ENCODE assay signal across 21 mouse cellular contexts in the genomic region with DNA sequence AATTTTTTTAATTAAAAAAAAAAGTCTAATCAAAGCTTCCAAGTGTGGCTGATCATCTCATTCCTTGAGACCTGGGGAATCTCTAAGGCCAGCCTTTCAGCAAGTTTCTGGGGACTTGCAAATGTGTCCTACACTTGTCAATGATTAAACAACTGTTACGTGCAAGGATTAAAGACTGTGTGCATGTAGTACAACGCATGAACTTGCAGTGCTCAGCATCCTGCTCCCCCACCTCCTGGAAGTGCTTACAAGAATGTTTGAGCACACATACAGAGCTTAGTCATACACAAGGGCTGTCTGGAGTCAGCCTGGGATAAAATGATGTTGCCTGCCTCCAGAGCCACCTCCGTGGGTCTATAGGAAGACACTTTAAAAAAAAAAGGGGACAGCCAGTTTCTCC. TPM values are rescaled to one million over a fixed set of nuclear protein-coding genes. Genes with fewer than 3 reads are reported as not detected.
A peak's percentile ranks its signal among the peaks of the same experiment; 100 is the strongest.
DNase-seq lines count a peak whose midpoint lies in the region; ATAC-seq and TF ChIP-seq lines count a peak whose summit lies in the region.
"Had no signal": no experiment of that assay in that cellular context is flagged by ENCODE, and none has a peak within 500 bp of the region (broad histone marks: within the 10 kb centered on the region; RNA-seq: fewer than 3 reads in every experiment).

No protein-coding gene starts in this region.

- H3K27me3 ChIP-seq in heart, embryonic 10.5 days (ENCODE audit: insufficient read depth, poor library complexity, severe bottlenecking), result no peaks in the 10 kb centered on the region
- no peaks in the 10 kb centered on the region for H3K27me3 ChIP-seq in Patski
- no peaks in the 10 kb centered on the region for H3K27me3 ChIP-seq in kidney, adult 2 months (replicated peaks; ENCODE audit: control insufficient read depth, insufficient read depth, low read length)
- no peaks in the 10 kb centered on the region for H3K27me3 ChIP-seq in hindbrain, embryonic 11.5 days (ENCODE audit: control insufficient read depth, insufficient read depth, low read length)
- H3K27me3 ChIP-seq: forebrain, embryonic 12.5 days; hindbrain, embryonic 15.5 days; liver, embryonic 15.5 days; neural tube, embryonic 12.5 days had no signal

- CTCF ChIA-PET in Patski (lab: Charles Lee), result no interaction called here

- H3K9ac ChIP-seq in hindbrain, embryonic 11.5 days (ENCODE audit: low read depth, low read length), result no peak overlapping the region
- H3K9ac ChIP-seq: forebrain, embryonic 12.5 days; hindbrain, embryonic 15.5 days; liver, embryonic 15.5 days; neural tube, embryonic 12.5 days had no signal

- DNase-seq in heart, embryonic 10.5 days (ENCODE audit: low spot score), result peak; percentile 33
- no peak for DNase-seq in heart, adult 9 months (ENCODE audit: low spot score in 2 of 2)
- no peak for DNase-seq in Patski (ENCODE audit: low read depth, low spot score)
- peak; percentile 74 for DNase-seq in kidney, adult 2 months
- DNase-seq in kidney, postnatal 10 days, result peak; percentile 35
- no peak for DNase-seq in hindbrain, embryonic 11.5 days (ENCODE audit: low spot score)
- DNase-seq in gastrocnemius, adult 18-20 months (ENCODE audit: low spot score), result no peak
- DNase-seq in adrenal gland, adult 2 months, result no peak
- DNase-seq: adrenal gland, postnatal 25 days; cerebellum, adult 11-12 months; heart, postnatal 36 days; lung, postnatal 36 days; right cerebral cortex, postnatal 4 days had no signal

- no peaks in the 10 kb centered on the region for H3K9me3 ChIP-seq in heart, embryonic 10.5 days
- H3K9me3 ChIP-seq in hindbrain, embryonic 11.5 days (ENCODE audit: control insufficient read depth, low read length), result no peaks in the 10 kb centered on the region
- H3K9me3 ChIP-seq: embryonic facial prominence, embryonic 10.5 days; forebrain, embryonic 12.5 days; hindbrain, embryonic 15.5 days; liver, embryonic 15.5 days; neural tube, embryonic 12.5 days had no signal

- WGBS in heart, embryonic 10.5 days, result 90% methylated on average over 3 of the region's 3 CpGs
- whole genome bisulfite sequencing in kidney, adult 2 months, result 35% methylated on average over 3 of the region's 3 CpGs
- WGBS in hindbrain, embryonic 11.5 days, result 89% methylated on average over 3 of the region's 3 CpGs

- in situ Hi-C loops in Patski (cut with MboI; ENCODE audit: low pct_unique_long_range_greater_than_20kb), result loop anchor here (10.0 kb wide), 2 partner anchors 58 to 152 kb away; no protein-coding TSS in a partner anchor

- no peaks in the 10 kb centered on the region for H3K36me3 ChIP-seq in heart, embryonic 10.5 days
- no peaks in the 10 kb centered on the region for H3K36me3 ChIP-seq in kidney, adult 2 months (ENCODE audit: control insufficient read depth, insufficient read depth, low read length)
- H3K36me3 ChIP-seq in hindbrain, embryonic 11.5 days (ENCODE audit: control insufficient read depth, insufficient read depth, low read length), result no peaks in the 10 kb centered on the region
- H3K36me3 ChIP-seq: forebrain, embryonic 12.5 days; hindbrain, embryonic 15.5 days; neural tube, embryonic 12.5 days had no signal

- no peak overlapping the region for H3K27ac ChIP-seq in heart, embryonic 10.5 days
- H3K27ac ChIP-seq in kidney, adult 2 months (ENCODE audit: insufficient read depth, low read depth, low read length), result no peak overlapping the region
- no peak overlapping the region for H3K27ac ChIP-seq in hindbrain, embryonic 11.5 days (ENCODE audit: low read depth, low read length)
- H3K27ac ChIP-seq: embryonic facial prominence, embryonic 10.5 days; forebrain, embryonic 12.5 days; hindbrain, embryonic 15.5 days; liver, embryonic 15.5 days; neural tube, embryonic 12.5 days had no signal

- TF ChIP-seq POLR2A in kidney, adult 2 months (IDR thresholded peaks at IDR 0.05; ENCODE audit: low read depth, low read length), result no peak

- no peak overlapping the region for H3K4me2 ChIP-seq in hindbrain, embryonic 11.5 days (replicated peaks; ENCODE audit: low read depth, low read length)
- H3K4me2 ChIP-seq: forebrain, embryonic 12.5 days; hindbrain, embryonic 15.5 days; liver, embryonic 15.5 days; neural tube, embryonic 12.5 days had no signal

- ATAC-seq in Patski, result peak; percentile 55
- no peak for ATAC-seq in hindbrain, embryonic 11.5 days (ENCODE audit: low FRiP score)
- ATAC-seq: activated CD4-positive, CD25-positive, alpha-beta regulatory T cell, adult 4 months had no signal

- H3K4me3 ChIP-seq in heart, embryonic 10.5 days, result no peak overlapping the region
- H3K4me3 ChIP-seq in kidney, adult 2 months (ENCODE audit: insufficient read depth, low read depth, low read length), result no peak overlapping the region
- H3K4me3 ChIP-seq in hindbrain, embryonic 11.5 days (ENCODE audit: low read depth, low read length), result no peak overlapping the region
- H3K4me3 ChIP-seq: embryonic facial prominence, embryonic 10.5 days; forebrain, embryonic 12.5 days; hindbrain, embryonic 15.5 days; liver, embryonic 15.5 days; neural tube, embryonic 12.5 days had no signal

- TF ChIP-seq CTCF in Patski (IDR thresholded peaks at IDR 0.05), result no peak
- no peak for TF ChIP-seq CTCF in kidney, adult 2 months (conservative IDR thresholded peaks at IDR 0.05; ENCODE audit: insufficient read depth, insufficient read length, low read depth, low read length)

- POLR2A ChIA-PET in Patski (lab: Charles Lee), result interaction anchor here (0.6 kb wide), 1 partner anchor 62 kb away, joined by 4 read pairs; no protein-coding TSS in a partner anchor

- peaks cover 6% of the 10 kb centered on the region; the same call in 1 of the 2 replicates for H3K4me1 ChIP-seq in heart, embryonic 10.5 days
- peaks cover 12% of the 10 kb centered on the region for H3K4me1 ChIP-seq in kidney, adult 2 months (ENCODE audit: control insufficient read depth, insufficient read depth, low read length)
- H3K4me1 ChIP-seq in hindbrain, embryonic 11.5 days (replicated peaks; ENCODE audit: control insufficient read depth, insufficient read depth, low read length), result no peaks in the 10 kb centered on the region
- H3K4me1 ChIP-seq: forebrain, embryonic 12.5 days; hindbrain, embryonic 15.5 days; neural tube, embryonic 12.5 days had no signal

RNA-seq across cellular contexts. Expression of a gene that starts 0.9 kb away (rescaled TPM):
- 0.09 and 0.33 TPM in 2 replicates for polyA plus RNA-seq in heart, embryonic 10.5 days (2016; fragmentation: Nextera tagmentation; extraction: Ambion mirVana)
- polyA plus RNA-seq in Patski (2021), result 0.33 TPM
- polyA plus RNA-seq in kidney, adult 2 months (2012; rRNA removed), result 289 and 340 TPM in 2 replicates
- 0.20 and 0.49 TPM in 2 replicates for polyA plus RNA-seq in hindbrain, embryonic 11.5 days (2014; fragmentation: Nextera tagmentation; extraction: Ambion mirVana)
- under 1 TPM; 0.09 to 0.30 TPM for total RNA-seq in gastrocnemius, adult 18-20 months (2021)
- total RNA-seq in adrenal gland, adult 2 months (2021), result under 1 TPM; 0.41 to 0.69 TPM
- polyA plus RNA-seq in adrenal gland, adult 2 months (2012; rRNA removed), result 0.09 and 0.21 TPM in 2 replicates
- total RNA-seq: common myeloid progenitor, adult 5-6 weeks; gastrocnemius, adult 8-10 months had no signal

Comparison
In these comparisons a context has a peak if more than half of its experiments do, and no peak if none do; other contexts are left out.
1. DNase-seq: peak in heart, embryonic 10.5 days (single experiment), kidney, adult 2 months (single experiment) and kidney, postnatal 10 days (single experiment); none in heart, adult 9 months (0 of 2), Patski (single experiment), hindbrain, embryonic 11.5 days (single experiment), gastrocnemius, adult 18-20 months (single experiment) and adrenal gland, adult 2 months (single experiment).
2. RNA of a gene that starts 0.9 kb away (polyA plus RNA-seq): 289 to 340 TPM in kidney, adult 2 months; 0.20 to 0.49 TPM in hindbrain, embryonic 11.5 days, 0.33 TPM in Patski (single experiment), 0.09 to 0.33 TPM in heart, embryonic 10.5 days and 0.09 to 0.21 TPM in adrenal gland, adult 2 months; every median in the first group is over 100 times any median in the second.